Mouse (Mus musculus): ENCODE data around the gene Olfr455. TPM values are rescaled to one million over a fixed set of nuclear protein-coding genes. Genes with fewer than 3 reads are reported as not detected.

Gene Olfr455
- polyA plus RNA-seq, 1 experiment from 2014 or later: not detected

DNA sequence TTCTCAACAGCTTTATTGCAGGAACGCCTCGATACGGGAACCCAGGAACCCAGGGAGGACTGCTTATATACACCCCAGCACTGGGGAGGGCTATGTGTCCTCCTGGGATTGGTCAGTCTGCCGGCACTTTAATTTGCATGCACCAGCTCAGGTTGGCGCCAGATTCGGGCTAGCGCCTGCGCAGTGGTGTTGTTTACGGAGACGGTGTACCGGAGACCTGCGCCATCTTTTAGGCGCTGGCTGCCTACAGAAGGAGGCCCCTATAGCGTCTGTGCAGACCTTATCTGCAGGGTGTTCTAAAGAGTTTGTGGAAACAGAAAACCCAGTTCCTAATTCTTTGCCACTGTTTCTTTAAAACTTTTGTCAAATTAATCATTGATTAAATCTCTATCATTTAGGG, 11.3 kb upstream of the Olfr455 start:
- Histone ChIP-seq H3K4me3 (no peak overlapping the region), H3K9ac (no peak overlapping the region), H3K36me3 (no peaks in the 10 kb centered on the region), H3K27me3 (replicated peaks) (no peaks in the 10 kb centered on the region), H3K9me3 (no peaks in the 10 kb centered on the region), H3K4me1 (peaks cover 31% of the 10 kb centered on the region), H3K27ac (replicated peaks) (no peak overlapping the region), H3K4me2 (no peak overlapping the region)
- 94% methylated on average over 14 of the region's 14 CpGs for WGBS
- ATAC-seq (ENCODE audit: extremely low read depth, insufficient number of reproducible peaks, low FRiP score, low TSS enrichment): no peak

DNA sequence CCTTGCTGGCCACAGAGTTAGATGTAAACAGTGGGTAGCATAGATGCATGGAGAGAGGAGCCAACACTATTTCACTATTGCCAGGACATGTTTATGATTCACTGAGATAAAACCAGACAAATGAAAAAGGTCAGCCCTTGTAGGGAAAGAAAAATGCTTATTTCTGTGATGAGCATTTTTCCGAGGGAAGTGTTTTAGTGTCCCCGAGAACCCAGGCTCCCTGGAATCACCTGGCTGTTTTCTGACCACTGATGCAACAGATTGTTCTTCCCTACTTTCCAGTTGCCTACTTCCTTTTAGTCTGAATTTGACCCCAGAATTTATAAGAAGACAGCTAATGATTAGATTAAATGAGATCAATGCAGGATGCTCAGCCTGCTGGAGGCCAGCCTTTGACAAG, 1.2 kb downstream of the Olfr455 start:
- no peaks in the 10 kb centered on the region for H3K27me3 ChIP-seq (replicated peaks)
- no peak overlapping the region for H3K9ac ChIP-seq
- H3K4me2 ChIP-seq: no peak overlapping the region
- no peaks in the 10 kb centered on the region for H3K9me3 ChIP-seq
- no peak overlapping the region for H3K27ac ChIP-seq (replicated peaks)
- H3K36me3 ChIP-seq: no peaks in the 10 kb centered on the region
- H3K4me3 ChIP-seq: no peak overlapping the region
- ATAC-seq (ENCODE audit: extremely low read depth, insufficient number of reproducible peaks, low FRiP score, low TSS enrichment): no peak
- 76% methylated on average over 2 of the region's 2 CpGs for whole genome bisulfite sequencing
- H3K4me1 ChIP-seq: peaks cover 27% of the 10 kb centered on the region

DNA sequence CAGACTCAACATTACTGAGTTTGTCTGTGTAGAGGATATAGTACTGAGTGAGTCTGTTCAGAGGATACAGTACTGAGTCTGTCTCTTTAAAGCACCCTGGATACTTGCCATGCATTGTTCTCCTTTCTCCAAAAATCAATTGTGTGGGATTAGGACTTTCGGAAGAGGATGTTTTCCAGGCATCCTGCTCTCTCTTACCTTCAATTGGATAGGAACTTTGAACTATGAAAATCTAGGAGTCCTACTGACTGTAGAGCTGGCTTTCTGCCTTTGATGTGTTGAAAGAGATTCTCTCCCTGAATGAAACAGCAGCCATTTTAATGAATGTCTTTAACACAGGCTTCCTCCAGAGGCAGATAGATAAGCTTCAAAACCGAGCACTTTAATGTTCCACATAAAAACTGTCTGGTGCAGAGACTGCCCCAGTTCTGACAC, 1.9 kb downstream of the Olfr455 start:
- H3K4me1 ChIP-seq: peaks cover 27% of the 10 kb centered on the region
- no peaks in the 10 kb centered on the region for H3K27me3 ChIP-seq (replicated peaks)
- no peak overlapping the region for H3K4me3 ChIP-seq
- no peaks in the 10 kb centered on the region for H3K36me3 ChIP-seq
- no peak overlapping the region for H3K9ac ChIP-seq
- H3K27ac ChIP-seq (replicated peaks): peak overlapping the region; percentile 13
- H3K9me3 ChIP-seq: no peaks in the 10 kb centered on the region
- no peak overlapping the region for H3K4me2 ChIP-seq
- ATAC-seq (ENCODE audit: extremely low read depth, insufficient number of reproducible peaks, low FRiP score, low TSS enrichment): no peak
- 32% methylated on average over 2 of the region's 2 CpGs for WGBS

DNA sequence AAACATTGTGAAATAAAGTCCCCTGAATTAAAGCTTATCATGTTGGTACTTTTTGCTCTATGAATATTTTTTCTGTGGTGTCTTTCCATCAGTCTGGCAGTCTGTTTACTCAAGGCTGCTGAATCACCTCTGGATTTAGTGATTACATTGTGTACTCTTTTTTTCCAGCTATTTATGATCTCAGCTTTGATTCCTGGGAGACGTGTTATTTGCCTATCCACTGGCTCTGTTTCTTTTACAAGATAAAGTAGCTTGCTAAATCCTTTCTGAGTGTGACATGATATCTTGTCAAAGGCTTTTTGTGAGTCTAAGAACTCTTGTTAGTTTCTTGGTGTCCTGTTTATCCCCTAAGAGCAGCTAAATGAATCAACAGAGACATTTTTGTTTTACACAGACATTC, 2.5 kb downstream of the Olfr455 start:
- WGBS: 23% methylated on average over 1 of the region's 1 CpGs
- Histone ChIP-seq H3K4me3 (no peak overlapping the region), H3K4me1 (peaks cover 23% of the 10 kb centered on the region), H3K9ac (no peak overlapping the region), H3K27me3 (replicated peaks) (no peaks in the 10 kb centered on the region), H3K4me2 (no peak overlapping the region), H3K9me3 (no peaks in the 10 kb centered on the region), H3K27ac (replicated peaks) (peak overlapping the region; percentile 13; the same call in 1 of the 2 replicates), H3K36me3 (no peaks in the 10 kb centered on the region)
- no peak for ATAC-seq (ENCODE audit: extremely low read depth, insufficient number of reproducible peaks, low FRiP score, low TSS enrichment)

DNA sequence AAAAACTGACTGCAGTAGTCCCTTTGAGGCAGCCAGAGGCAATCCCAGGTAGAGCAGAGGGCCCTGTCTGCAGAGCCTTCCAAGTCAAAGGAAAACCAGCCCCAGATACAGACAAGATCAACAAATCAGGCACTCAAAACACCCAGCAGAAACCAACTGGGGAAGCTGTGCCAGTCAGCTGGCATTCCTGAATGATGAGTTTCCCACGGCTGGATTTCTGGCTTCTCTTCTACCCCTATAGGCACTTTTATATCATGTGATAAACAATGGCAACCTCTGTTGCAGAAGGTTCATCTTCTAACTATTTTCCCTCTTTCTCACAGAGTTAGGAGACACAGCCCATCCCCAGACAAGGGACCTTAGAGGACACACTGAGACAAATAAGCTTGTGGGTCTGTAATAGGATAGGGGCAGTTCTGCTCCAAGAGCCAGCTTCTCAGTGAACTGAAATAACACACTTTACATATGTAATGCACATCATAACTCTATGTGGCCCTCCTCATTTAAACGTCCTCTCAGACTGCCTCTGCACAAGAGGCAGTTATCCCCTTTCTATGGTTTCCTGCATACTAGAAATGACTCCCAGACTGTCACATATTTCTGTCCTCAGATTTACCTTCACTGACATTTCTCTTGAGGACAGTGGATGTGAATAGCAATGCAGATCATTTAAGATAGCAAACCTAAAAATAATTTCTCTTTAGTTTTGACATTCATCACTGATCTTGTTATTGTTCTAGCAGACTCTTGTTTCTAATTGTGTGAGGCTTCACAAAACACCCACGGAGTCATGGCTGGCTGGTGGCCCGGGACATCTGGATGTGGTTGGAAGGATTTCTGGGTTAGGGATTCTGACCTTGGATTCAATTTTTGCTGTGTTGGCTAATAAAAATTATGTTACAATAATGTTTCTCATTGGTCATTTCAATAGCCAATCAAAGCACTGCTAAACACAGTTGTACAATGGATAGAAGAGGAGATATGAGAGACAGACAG, 5.1 kb downstream of the Olfr455 start:
- peaks cover 19% of the 10 kb centered on the region for H3K4me1 ChIP-seq
- H3K4me2 ChIP-seq: no peak overlapping the region
- no peaks in the 10 kb centered on the region for H3K9me3 ChIP-seq
- no peaks in the 10 kb centered on the region for H3K27me3 ChIP-seq (replicated peaks)
- 49% methylated on average over 4 of the region's 4 CpGs for WGBS
- H3K27ac ChIP-seq (replicated peaks): 0 out of 2 replicates have a peak overlapping the region, but pooled peaks have one; percentile 15
- no peak for ATAC-seq (ENCODE audit: extremely low read depth, insufficient number of reproducible peaks, low FRiP score, low TSS enrichment)
- no peak overlapping the region for H3K4me3 ChIP-seq
- H3K36me3 ChIP-seq: no peaks in the 10 kb centered on the region
- no peak overlapping the region for H3K9ac ChIP-seq

DNA sequence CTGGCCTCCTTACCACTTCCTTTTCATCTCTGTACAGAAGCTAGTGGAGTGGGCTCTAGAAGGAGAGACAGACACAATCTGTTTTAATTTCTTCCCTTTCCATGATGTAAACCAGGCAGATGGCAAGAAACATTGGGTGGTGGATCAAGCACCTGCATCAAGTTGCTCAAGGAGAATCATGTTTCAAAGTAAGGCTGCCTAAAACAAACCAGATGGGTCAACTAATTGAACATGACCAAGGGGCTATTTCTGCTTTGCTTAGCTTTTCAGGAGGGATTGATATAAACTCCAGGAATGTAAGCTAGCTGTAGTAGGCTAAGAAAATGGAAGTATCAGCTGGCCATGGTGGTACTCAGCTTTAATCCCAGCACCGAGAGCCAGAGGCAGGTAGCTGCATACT, 6.7 kb downstream of the Olfr455 start:
- ATAC-seq (ENCODE audit: extremely low read depth, insufficient number of reproducible peaks, low FRiP score, low TSS enrichment): no peak
- Histone ChIP-seq H3K27me3 (replicated peaks) (no peaks in the 10 kb centered on the region), H3K9ac (no peak overlapping the region), H3K9me3 (no peaks in the 10 kb centered on the region), H3K4me2 (no peak overlapping the region), H3K27ac (replicated peaks) (no peak overlapping the region), H3K4me1 (peaks cover 15% of the 10 kb centered on the region), H3K36me3 (no peaks in the 10 kb centered on the region), H3K4me3 (no peak overlapping the region)
- 94% methylated on average over 1 of the region's 1 CpGs for WGBS

DNA sequence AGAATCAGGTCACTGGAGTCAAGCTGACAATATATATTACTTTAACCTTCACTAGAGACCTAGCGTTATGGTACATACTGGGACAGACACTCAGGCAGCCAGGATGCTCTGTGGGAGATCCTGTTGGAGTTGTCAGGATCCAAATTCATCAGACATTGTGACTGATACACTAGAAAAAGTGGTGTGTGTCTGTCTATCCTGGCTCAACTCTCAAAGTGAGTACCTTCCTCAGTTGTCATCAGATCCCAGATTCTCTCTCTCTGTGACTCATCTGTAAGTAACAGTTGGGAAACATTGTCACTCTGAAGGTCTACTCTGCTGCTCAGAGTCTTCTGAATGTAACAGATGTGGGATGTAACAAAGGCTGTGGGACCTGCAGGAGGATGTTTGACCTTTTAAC, 7.7 kb downstream of the Olfr455 start:
- no peaks in the 10 kb centered on the region for H3K27me3 ChIP-seq (replicated peaks)
- H3K27ac ChIP-seq (replicated peaks): no peak overlapping the region
- no peaks in the 10 kb centered on the region for H3K36me3 ChIP-seq
- H3K9me3 ChIP-seq: no peaks in the 10 kb centered on the region
- no peak overlapping the region for H3K4me2 ChIP-seq
- no peak overlapping the region for H3K4me3 ChIP-seq
- H3K9ac ChIP-seq: no peak overlapping the region
- peaks cover 6% of the 10 kb centered on the region; the same call in 1 of the 2 replicates for H3K4me1 ChIP-seq
- 75% methylated on average over 1 of the region's 1 CpGs for WGBS
- no peak for ATAC-seq (ENCODE audit: extremely low read depth, insufficient number of reproducible peaks, low FRiP score, low TSS enrichment)

DNA sequence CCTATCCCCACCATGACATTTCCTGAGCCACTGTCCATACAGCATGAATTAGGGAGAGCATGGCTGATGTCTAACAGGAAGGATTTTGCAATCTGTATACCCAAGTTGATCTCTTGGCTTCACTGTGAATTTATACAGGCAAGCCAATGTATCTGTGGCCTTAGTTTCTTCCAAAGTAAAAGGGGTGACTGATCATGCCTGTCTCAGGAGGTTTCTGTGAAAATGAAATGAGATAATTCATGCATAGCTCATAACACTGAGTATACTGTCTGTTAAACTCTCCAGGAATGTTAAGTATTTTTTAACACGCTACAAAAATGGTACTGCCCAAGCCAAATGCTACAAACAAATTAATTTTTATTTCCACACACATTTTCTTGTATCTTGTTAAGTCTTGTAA, 33.9 kb downstream of the Olfr455 start:
- no peak overlapping the region for H3K4me3 ChIP-seq
- H3K27ac ChIP-seq (replicated peaks): no peak overlapping the region
- H3K36me3 ChIP-seq: no peaks in the 10 kb centered on the region
- no peak overlapping the region for H3K4me2 ChIP-seq
- H3K4me1 ChIP-seq: no peaks in the 10 kb centered on the region
- no peak overlapping the region for H3K9ac ChIP-seq
- no peaks in the 10 kb centered on the region for H3K9me3 ChIP-seq
- no peak for ATAC-seq (ENCODE audit: extremely low read depth, insufficient number of reproducible peaks, low FRiP score, low TSS enrichment)
- no peaks in the 10 kb centered on the region for H3K27me3 ChIP-seq (replicated peaks)
- WGBS: 41% methylated on average over 1 of the region's 1 CpGs

DNA sequence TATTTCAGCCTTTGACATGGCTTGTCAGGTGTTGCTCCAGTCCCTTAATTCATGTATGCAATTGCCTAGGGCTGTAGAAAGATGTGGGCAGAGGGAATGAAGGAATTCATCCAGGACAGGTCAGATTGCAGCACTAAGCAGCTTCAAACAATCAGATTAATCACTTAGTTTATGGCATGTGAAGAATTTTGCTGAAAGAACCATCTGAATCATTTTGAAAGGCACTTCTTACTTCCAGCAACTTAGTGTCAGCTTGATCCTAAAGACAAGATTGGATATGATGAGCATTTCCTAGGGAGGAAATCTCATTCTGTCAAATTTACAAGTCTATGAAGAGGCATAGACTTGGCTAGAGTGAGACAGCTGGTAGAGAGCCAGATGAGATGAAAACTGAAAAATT, 38.1 kb downstream of the Olfr455 start:
- Histone ChIP-seq H3K9ac (no peak overlapping the region), H3K27ac (replicated peaks) (no peak overlapping the region), H3K4me3 (no peak overlapping the region), H3K36me3 (no peaks in the 10 kb centered on the region), H3K4me1 (no peaks in the 10 kb centered on the region), H3K9me3 (no peaks in the 10 kb centered on the region), H3K27me3 (replicated peaks) (no peaks in the 10 kb centered on the region), H3K4me2 (no peak overlapping the region)
- ATAC-seq (ENCODE audit: extremely low read depth, insufficient number of reproducible peaks, low FRiP score, low TSS enrichment): no peak

DNA sequence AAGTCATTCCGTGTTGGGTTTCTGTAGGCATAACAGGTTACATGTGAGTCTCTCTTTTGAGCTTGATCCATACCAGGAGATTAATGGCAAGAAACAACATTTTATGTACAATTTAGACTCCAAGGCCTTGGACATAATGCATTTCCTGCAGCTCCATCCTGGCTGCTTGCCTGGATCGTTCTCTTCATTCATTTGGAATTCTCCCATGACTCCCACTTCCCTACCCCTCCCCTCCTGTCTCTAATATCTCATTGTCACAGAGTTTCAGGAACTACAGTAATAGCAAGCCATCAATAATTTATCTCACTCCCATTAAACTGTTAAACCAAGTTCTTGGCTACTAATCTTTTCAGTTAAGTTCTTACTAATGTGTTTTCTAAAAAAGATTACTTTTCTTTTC, 43.9 kb downstream of the Olfr455 start:
- no peak for ATAC-seq (ENCODE audit: extremely low read depth, insufficient number of reproducible peaks, low FRiP score, low TSS enrichment)
- H3K4me3 ChIP-seq: no peak overlapping the region
- no peak overlapping the region for H3K9ac ChIP-seq
- no peaks in the 10 kb centered on the region for H3K27me3 ChIP-seq (replicated peaks)
- no peaks in the 10 kb centered on the region for H3K36me3 ChIP-seq
- H3K9me3 ChIP-seq: no peaks in the 10 kb centered on the region
- 77% methylated on average over 2 of the region's 2 CpGs for WGBS
- H3K4me1 ChIP-seq: no peaks in the 10 kb centered on the region
- H3K4me2 ChIP-seq: no peak overlapping the region
- H3K27ac ChIP-seq (replicated peaks): no peak overlapping the region

DNA sequence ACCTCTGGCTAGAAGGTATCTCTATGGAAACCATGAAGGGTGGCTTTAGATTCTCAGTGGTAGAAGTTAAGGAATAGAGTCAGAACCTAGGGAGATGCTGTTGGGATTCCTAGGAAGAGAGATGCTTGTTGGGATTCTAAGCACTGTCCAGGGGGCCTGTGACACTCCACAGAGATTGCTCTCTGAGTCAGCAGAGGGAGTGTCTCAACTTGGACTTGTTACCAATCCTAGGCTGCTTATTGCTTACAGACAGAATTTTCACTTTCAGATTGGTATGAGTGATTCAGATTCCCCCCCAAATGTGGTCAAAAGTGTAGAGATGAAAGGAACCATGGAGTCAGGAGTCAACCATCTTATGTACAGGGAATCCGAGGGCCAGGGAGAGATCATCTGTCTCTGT, 57.7 kb downstream of the Olfr455 start:
- H3K36me3 ChIP-seq: no peaks in the 10 kb centered on the region
- H3K4me2 ChIP-seq: no peak overlapping the region
- no peaks in the 10 kb centered on the region for H3K4me1 ChIP-seq
- ATAC-seq (ENCODE audit: extremely low read depth, insufficient number of reproducible peaks, low FRiP score, low TSS enrichment): no peak
- no peaks in the 10 kb centered on the region for H3K27me3 ChIP-seq (replicated peaks)
- no peaks in the 10 kb centered on the region for H3K9me3 ChIP-seq
- 43% methylated on average over 1 of the region's 1 CpGs for WGBS
- no peak overlapping the region for H3K4me3 ChIP-seq
- no peak overlapping the region for H3K9ac ChIP-seq
- no peak overlapping the region for H3K27ac ChIP-seq (replicated peaks)

DNA sequence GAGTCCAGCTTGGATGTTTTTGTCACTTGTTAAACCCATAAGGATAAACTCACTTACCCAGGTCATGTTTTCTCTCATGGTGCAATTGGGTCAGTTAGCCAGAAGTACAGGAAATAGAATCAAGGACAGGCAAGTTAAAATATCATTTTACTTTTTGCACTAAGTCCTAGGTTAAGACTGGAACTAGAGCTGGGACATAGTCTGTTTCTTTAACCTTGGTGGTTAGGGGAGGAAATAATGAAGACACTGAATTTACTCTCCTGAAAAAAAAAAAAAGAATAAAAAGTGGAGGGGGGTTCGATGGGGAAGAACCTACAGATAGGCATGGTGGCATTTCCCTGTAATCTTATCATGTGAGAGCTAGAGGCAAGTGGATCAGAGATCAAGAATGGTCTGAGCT, 60.3 kb downstream of the Olfr455 start, which contains the start of gene Olfr456:
TSS of gene Olfr456 (minus strand) at position 101 of the 400 bp plus-strand sequence.
- no peaks in the 10 kb centered on the region for H3K4me1 ChIP-seq
- H3K9me3 ChIP-seq: no peaks in the 10 kb centered on the region
- H3K36me3 ChIP-seq: no peaks in the 10 kb centered on the region
- WGBS: 48% methylated on average over 1 of the region's 1 CpGs
- no peak within 1 kb of the TSS for H3K4me3 ChIP-seq
- H3K27ac ChIP-seq (replicated peaks): no peak within 1 kb of the TSS
- H3K27me3 ChIP-seq (replicated peaks): no peaks in the 10 kb centered on the region
- no peak within 1 kb of the TSS for H3K4me2 ChIP-seq
- no peak within 1 kb of the TSS for H3K9ac ChIP-seq
- no peak for ATAC-seq (ENCODE audit: extremely low read depth, insufficient number of reproducible peaks, low FRiP score, low TSS enrichment)
